ENCODE assay signal across 29 mouse cellular contexts in genomic region chr4:138278346-138278745, GRCm38 (mm10). TPM values are rescaled to one million over a fixed set of nuclear protein-coding genes. Genes with fewer than 3 reads are reported as not detected.
A peak's percentile ranks its signal among the peaks of the same experiment; 100 is the strongest.
DNase-seq lines count a peak whose midpoint lies in the region; ATAC-seq lines count a peak whose summit lies in the region.
"Had no signal": no experiment of that assay in that cellular context is flagged by ENCODE, and none has a peak within 500 bp of the region (broad histone marks: within the 10 kb centered on the region; RNA-seq: fewer than 3 reads in every experiment).

No protein-coding gene starts in this region.

- peak; percentile 30 for DNase-seq in adrenal gland, postnatal 10 days
- no peak for DNase-seq in adrenal gland, postnatal 4 days (ENCODE audit: low spot score in 2 of 2)
- DNase-seq in left cerebral cortex, adult 18-20 months (ENCODE audit: low spot score in 2 of 2), result peak; percentile 56 to 63
- no peak for DNase-seq in left cerebral cortex, postnatal 4 days
- DNase-seq in right cerebral cortex, postnatal 25 days, result peak; percentile 31
- DNase-seq in right cerebral cortex, postnatal 10 days (ENCODE audit: low spot score in 2 of 2), result no peak
- no peak for DNase-seq in gastrocnemius, postnatal 36 days
- DNase-seq: cerebellum, adult 11-12 months; cerebellum, postnatal 10 days; gastrocnemius, postnatal 25 days; heart, adult 2 months; heart, postnatal 14 days; kidney, adult 18-20 months; lung, adult 18-20 months; lung, postnatal 14 days; thymus, adult 2 months had no signal

- WGBS in kidney, embryonic 15.5 days, result 60% methylated on average over 7 of the region's 7 CpGs

- no peak for ATAC-seq in kidney, embryonic 15.5 days (replicated peaks; ENCODE audit: low FRiP score)
- ATAC-seq: forebrain, embryonic 15.5 days; inflammation-experienced regulatory T-cells, adult 6 months; liver, embryonic 12.5 days; midbrain, embryonic 13.5 days had no signal

- no peaks in the 10 kb centered on the region for H3K4me1 ChIP-seq in kidney, embryonic 15.5 days
- H3K4me1 ChIP-seq: embryonic facial prominence, embryonic 10.5 days; forebrain, embryonic 15.5 days; heart, embryonic 13.5 days; hindbrain, embryonic 12.5 days; limb, embryonic 13.5 days; liver, embryonic 12.5 days; midbrain, embryonic 13.5 days had no signal

- H3K9me3 ChIP-seq in kidney, embryonic 15.5 days (replicated peaks), result no peaks in the 10 kb centered on the region
- H3K9me3 ChIP-seq: embryonic facial prominence, embryonic 10.5 days; forebrain, embryonic 15.5 days; heart, embryonic 13.5 days; hindbrain, embryonic 12.5 days; limb, embryonic 13.5 days; liver, embryonic 12.5 days; megakaryocyte, embryonic 14.5 days; midbrain, embryonic 13.5 days had no signal

- H3K4me2 ChIP-seq in kidney, embryonic 15.5 days, result no peak overlapping the region
- H3K4me2 ChIP-seq: forebrain, embryonic 15.5 days; heart, embryonic 13.5 days; hindbrain, embryonic 12.5 days; limb, embryonic 13.5 days; liver, embryonic 12.5 days; midbrain, embryonic 13.5 days had no signal

- no peaks in the 10 kb centered on the region for H3K36me3 ChIP-seq in kidney, embryonic 15.5 days
- H3K36me3 ChIP-seq: embryonic facial prominence, embryonic 10.5 days; forebrain, embryonic 15.5 days; heart, embryonic 13.5 days; hindbrain, embryonic 12.5 days; limb, embryonic 13.5 days; liver, embryonic 12.5 days; midbrain, embryonic 13.5 days had no signal

- H3K4me3 ChIP-seq in kidney, embryonic 15.5 days (replicated peaks), result no peak overlapping the region
- H3K4me3 ChIP-seq: embryonic facial prominence, embryonic 10.5 days; forebrain, embryonic 15.5 days; heart, adult 2 months; heart, embryonic 13.5 days; hindbrain, embryonic 12.5 days; limb, embryonic 13.5 days; liver, embryonic 12.5 days; megakaryocyte, embryonic 14.5 days; midbrain, embryonic 13.5 days had no signal

- intact Hi-C loops in left cerebral cortex, postnatal 4 days (cut with DNase I), result no loop called here
- intact Hi-C loops in gastrocnemius, postnatal 36 days (cut with DNase I), result no loop called here

- H3K27me3 ChIP-seq in kidney, embryonic 15.5 days, result no peaks in the 10 kb centered on the region
- H3K27me3 ChIP-seq: forebrain, embryonic 15.5 days; hindbrain, embryonic 12.5 days had no signal

- no peak overlapping the region for H3K27ac ChIP-seq in kidney, embryonic 15.5 days
- H3K27ac ChIP-seq: embryonic facial prominence, embryonic 10.5 days; forebrain, embryonic 15.5 days; heart, adult 2 months; heart, embryonic 13.5 days; hindbrain, embryonic 12.5 days; kidney, postnatal 0 days; limb, embryonic 13.5 days; liver, embryonic 12.5 days; midbrain, embryonic 13.5 days had no signal

- no peak overlapping the region for H3K9ac ChIP-seq in kidney, embryonic 15.5 days
- H3K9ac ChIP-seq: forebrain, embryonic 15.5 days; heart, embryonic 13.5 days; hindbrain, embryonic 12.5 days; limb, embryonic 13.5 days; liver, embryonic 12.5 days; midbrain, embryonic 13.5 days had no signal

RNA-seq across cellular contexts. Expression of gene Ddost, which starts 26.2 kb away (rescaled TPM):
- 100 to 1,000 TPM; 118 to 129 TPM for total RNA-seq in adrenal gland, postnatal 10 days (2021)
- 100 to 1,000 TPM; 165 to 169 TPM for total RNA-seq in adrenal gland, postnatal 4 days (2021)
- 10 to 100 TPM; 93.2 to 93.8 TPM for total RNA-seq in left cerebral cortex, adult 18-20 months (2021)
- total RNA-seq in left cerebral cortex, postnatal 4 days (2021), result 100 to 1,000 TPM; 108 to 115 TPM
- total RNA-seq in gastrocnemius, postnatal 36 days (2021), result 10 to 100 TPM; 31.3 to 31.8 TPM
- 365 and 386 TPM in 2 replicates for polyA plus RNA-seq in kidney, embryonic 15.5 days (2015; fragmentation: Nextera tagmentation; extraction: Ambion mirVana)

RNA-seq across cellular contexts. Expression of gene Kif17, which starts 28.1 kb away (rescaled TPM):
- total RNA-seq in adrenal gland, postnatal 10 days (2021), result 1 to 10 TPM; 3.1 to 3.5 TPM
- 1 to 10 TPM; 5.6 to 6.7 TPM for total RNA-seq in adrenal gland, postnatal 4 days (2021)
- total RNA-seq in left cerebral cortex, adult 18-20 months (2021), result 10 to 100 TPM; 28.8 to 33.0 TPM
- 1 to 10 TPM; 8.5 to 9.3 TPM for total RNA-seq in left cerebral cortex, postnatal 4 days (2021)
- total RNA-seq in gastrocnemius, postnatal 36 days (2021), result not detected
- polyA plus RNA-seq in kidney, embryonic 15.5 days (2015; fragmentation: Nextera tagmentation; extraction: Ambion mirVana), result 1.6 and 2.0 TPM in 2 replicates
- total RNA-seq: gastrocnemius, postnatal 25 days; neutrophil, adult 5-6 weeks had no signal
- polyA plus RNA-seq: inflammation-experienced regulatory T-cells, adult 6 months had no signal

RNA-seq across cellular contexts. Expression of gene Sh2d5, which starts 28.1 kb away (rescaled TPM):
- 1 to 10 TPM; 1.2 to 1.6 TPM for total RNA-seq in adrenal gland, postnatal 10 days (2021)
- total RNA-seq in adrenal gland, postnatal 4 days (2021), result 1 to 10 TPM; 3.7 to 4.5 TPM
- total RNA-seq in left cerebral cortex, adult 18-20 months (2021), result 10 to 100 TPM; 71.7 to 83.2 TPM
- 10 to 100 TPM; 17.1 to 18.2 TPM for total RNA-seq in left cerebral cortex, postnatal 4 days (2021)
- total RNA-seq in gastrocnemius, postnatal 36 days (2021), result under 1 TPM; 0.08 to 0.12 TPM
- polyA plus RNA-seq in kidney, embryonic 15.5 days (2015; fragmentation: Nextera tagmentation; extraction: Ambion mirVana), result 0.42 and 0.77 TPM in 2 replicates
- total RNA-seq: heart, adult 2 months; monocyte, adult 5-6 weeks had no signal

RNA-seq across cellular contexts. Expression of gene Pink1, which starts 47.8 kb away (rescaled TPM):
- 100 to 1,000 TPM; 171 to 188 TPM for total RNA-seq in adrenal gland, postnatal 10 days (2021)
- 100 to 1,000 TPM; 153 to 158 TPM for total RNA-seq in adrenal gland, postnatal 4 days (2021)
- total RNA-seq in left cerebral cortex, adult 18-20 months (2021), result 100 to 1,000 TPM; 347 to 376 TPM
- total RNA-seq in left cerebral cortex, postnatal 4 days (2021), result 100 to 1,000 TPM; 120 to 126 TPM
- total RNA-seq in gastrocnemius, postnatal 36 days (2021), result 100 to 1,000 TPM; 452 to 656 TPM
- polyA plus RNA-seq in kidney, embryonic 15.5 days (2015; fragmentation: Nextera tagmentation; extraction: Ambion mirVana), result 47.5 and 50.3 TPM in 2 replicates

Comparison
In these comparisons a context has a peak if more than half of its experiments do, and no peak if none do; other contexts are left out.
1. DNase-seq: peak in adrenal gland, postnatal 10 days (single experiment), left cerebral cortex, adult 18-20 months (2 of 2) and right cerebral cortex, postnatal 25 days (single experiment); none in adrenal gland, postnatal 4 days (0 of 2), left cerebral cortex, postnatal 4 days (single experiment), right cerebral cortex, postnatal 10 days (0 of 2) and gastrocnemius, postnatal 36 days (0 of 2).
2. RNA of gene Kif17, which starts 28.1 kb away (total RNA-seq): 28.8 to 33.0 TPM in left cerebral cortex, adult 18-20 months, 8.5 to 9.3 TPM in left cerebral cortex, postnatal 4 days, 5.6 to 6.7 TPM in adrenal gland, postnatal 4 days and 3.1 to 3.5 TPM in adrenal gland, postnatal 10 days; not detected in gastrocnemius, postnatal 36 days; every median in the first group is over 4 times any median in the second.